Mouse (Mus musculus): ENCODE data around the gene Pparg.

Gene Pparg

GRCm38 (mm10) chr6:115360776-115361605 is at the start of gene Pparg:
Gene Pparg (plus strand): TSS chr6:115360951.
- DNase-seq (ENCODE audit: low spot score in 2 of 2), result peak; percentile 61 to 70

DNA sequence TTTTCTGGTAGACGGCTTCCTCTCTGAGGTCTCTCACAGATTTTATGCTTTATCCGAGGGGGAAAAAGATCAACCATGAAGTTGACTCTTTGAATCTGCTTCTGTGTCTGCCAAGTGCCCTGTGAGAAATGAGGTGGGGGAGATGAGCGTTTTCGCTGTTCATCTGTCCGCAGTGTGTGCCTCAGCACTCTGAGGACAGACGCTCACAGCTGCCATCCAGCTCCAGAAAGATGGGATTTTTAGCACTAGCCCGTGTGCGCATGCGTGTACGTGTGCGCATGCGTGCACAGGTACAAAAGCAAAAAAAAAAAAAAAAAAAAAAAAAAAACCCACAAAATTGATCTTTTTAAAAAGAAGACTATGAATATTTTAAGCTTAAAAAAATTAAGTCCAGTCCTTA is 48.0 kb upstream of the Pparg start:
- no peak for DNase-seq (ENCODE audit: low spot score in 2 of 2)

- DNase-seq (ENCODE audit: low spot score in 2 of 2), result no peak
Observed at GRCm38 (mm10) chr6:115313235-115313738, 47.5 kb upstream of the Pparg start.

DNA sequence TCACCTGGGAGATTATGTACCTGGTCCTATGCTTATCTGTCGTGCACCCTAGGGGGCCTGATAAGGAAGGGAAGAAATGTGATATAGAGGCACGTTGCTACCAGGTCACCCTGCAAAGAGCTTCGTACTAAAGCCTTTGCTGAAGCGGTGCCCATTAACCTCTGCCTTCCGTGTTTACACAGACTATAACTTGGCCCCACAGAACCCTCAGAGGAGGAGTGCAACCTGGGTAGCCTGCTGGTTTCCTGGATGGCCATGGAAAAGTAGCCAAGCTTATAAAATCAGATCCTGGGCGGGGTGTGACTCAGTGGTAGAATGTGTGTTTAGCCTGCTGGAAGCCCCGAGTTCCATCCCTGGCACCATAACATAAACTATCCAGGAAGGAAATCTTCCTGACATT is 46.8 kb upstream of the Pparg start:
- DNase-seq (ENCODE audit: low spot score in 2 of 2), result no peak

GRCm38 (mm10) chr6:115315770-115316169 is 45.0 kb upstream of the Pparg start:
- no peak for DNase-seq (ENCODE audit: low spot score in 2 of 2)

- DNase-seq (ENCODE audit: low spot score in 2 of 2), result peak; percentile 32 to 43
Observed at GRCm38 (mm10) chr6:115316811-115317221, 43.9 kb upstream of the Pparg start.

DNA sequence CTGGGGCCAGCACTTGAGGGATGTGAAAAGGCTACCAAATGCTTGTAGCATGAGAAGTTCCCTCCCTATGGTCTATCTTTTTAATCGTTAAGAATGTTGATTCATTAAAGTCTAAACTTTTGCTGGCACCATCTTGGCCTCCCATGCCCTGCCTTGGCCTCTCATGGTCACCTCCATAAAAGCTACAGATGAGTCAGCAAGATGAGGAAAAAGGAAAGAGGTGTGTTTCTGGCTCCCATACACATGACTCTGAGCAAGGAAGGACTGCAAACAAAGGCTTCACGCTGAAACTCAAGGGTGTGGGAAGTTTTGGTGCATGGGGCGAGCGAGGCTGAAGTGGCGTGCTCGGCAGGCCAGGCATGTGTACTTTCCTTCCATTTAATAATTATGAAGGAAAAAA is 41.9 kb upstream of the Pparg start:
- no peak for DNase-seq (ENCODE audit: low spot score in 2 of 2)

DNA sequence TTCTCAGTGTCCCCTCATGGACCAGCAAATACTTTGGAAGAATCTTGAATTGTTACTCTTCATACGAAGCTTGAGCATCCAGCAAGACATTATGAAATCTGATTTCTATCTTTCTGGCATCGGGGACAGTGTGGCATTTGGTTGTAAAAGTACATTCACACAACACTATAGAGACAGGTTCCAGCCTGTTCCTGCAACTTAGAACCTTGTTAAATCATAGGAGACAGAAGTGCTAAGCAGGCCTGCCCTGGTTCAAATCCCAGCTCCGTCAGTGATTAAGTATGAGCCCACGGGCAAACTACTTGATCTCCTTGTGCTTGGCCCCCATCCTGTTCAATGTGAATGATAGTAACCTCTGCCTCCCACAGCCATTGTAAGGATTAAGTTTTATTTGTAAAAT is 41.1 kb upstream of the Pparg start:
- DNase-seq (ENCODE audit: low spot score in 2 of 2), result no peak

DNA sequence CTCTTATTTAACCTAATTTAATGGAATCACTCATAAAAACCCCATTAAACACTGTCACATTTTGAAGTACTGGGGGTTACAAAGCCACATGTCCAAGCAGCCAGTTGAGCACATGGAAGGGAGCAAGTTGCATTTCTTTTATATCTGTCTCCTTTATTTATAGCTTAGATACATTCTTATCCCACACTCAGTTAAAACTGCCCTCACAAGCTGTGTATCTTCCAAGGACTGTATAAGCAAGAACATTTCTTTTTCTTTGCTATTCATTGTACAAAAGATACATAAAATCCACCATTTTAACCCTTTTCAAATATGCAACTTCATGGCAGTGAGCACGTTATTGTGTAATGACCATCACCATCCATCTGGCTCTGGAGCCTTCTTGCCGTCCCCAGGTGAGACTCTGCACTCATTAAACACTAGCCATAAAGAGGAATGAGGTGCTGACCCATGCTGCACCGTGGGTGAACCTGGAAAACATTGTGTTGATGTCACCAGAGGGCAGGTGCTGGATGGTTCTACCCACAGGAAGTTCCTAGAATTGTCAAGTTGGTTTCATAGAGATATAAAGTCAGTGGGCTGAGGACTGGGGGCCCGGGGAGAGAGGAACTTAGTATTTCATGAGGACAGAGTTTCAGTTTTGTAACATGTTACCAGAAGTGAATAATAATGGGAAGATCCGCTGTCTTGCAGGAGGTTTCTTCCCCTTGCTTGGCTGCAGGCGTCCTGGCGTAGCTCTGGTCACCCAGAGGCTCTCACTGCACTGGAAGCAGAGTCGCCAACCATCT is 39.6 kb upstream of the Pparg start:
- DNase-seq (ENCODE audit: low spot score in 2 of 2), result no peak

GRCm38 (mm10) chr6:115321883-115322351 is 38.8 kb upstream of the Pparg start:
- no peak for DNase-seq (ENCODE audit: low spot score in 2 of 2)

GRCm38 (mm10) chr6:115322956-115323355 is 37.8 kb upstream of the Pparg start:
- no peak for DNase-seq (ENCODE audit: low spot score in 2 of 2)

GRCm38 (mm10) chr6:115330964-115331363 is 29.8 kb upstream of the Pparg start:
- peak in 1 of 2 experiments; percentile 30 for DNase-seq (ENCODE audit: low spot score in 2 of 2)

- DNase-seq (ENCODE audit: low spot score in 2 of 2), result no peak
Observed at GRCm38 (mm10) chr6:115333099-115333694, 27.6 kb upstream of the Pparg start.

- DNase-seq (ENCODE audit: low spot score in 2 of 2), result no peak
Observed at GRCm38 (mm10) chr6:115335536-115335935, 25.2 kb upstream of the Pparg start.

DNA sequence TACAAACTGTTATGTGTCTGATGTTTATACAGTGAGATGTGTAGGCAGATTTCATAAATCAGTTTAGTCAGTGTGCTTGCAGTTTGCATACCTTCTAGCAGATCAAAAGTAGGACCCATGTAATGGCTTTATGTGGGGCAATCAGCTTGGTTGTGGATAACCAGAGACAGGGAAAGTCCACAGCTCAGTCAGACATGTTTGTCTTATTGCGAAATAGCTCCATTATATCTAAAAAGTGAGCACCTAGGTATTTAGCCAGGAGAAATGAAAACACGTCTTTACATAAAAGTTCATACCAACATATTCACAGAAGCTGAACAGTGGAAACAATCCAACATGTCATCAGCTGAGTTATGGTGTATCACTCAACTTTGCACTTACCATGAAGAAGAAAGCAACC is 20.7 kb upstream of the Pparg start:
- DNase-seq (ENCODE audit: low spot score in 2 of 2), result no peak

DNA sequence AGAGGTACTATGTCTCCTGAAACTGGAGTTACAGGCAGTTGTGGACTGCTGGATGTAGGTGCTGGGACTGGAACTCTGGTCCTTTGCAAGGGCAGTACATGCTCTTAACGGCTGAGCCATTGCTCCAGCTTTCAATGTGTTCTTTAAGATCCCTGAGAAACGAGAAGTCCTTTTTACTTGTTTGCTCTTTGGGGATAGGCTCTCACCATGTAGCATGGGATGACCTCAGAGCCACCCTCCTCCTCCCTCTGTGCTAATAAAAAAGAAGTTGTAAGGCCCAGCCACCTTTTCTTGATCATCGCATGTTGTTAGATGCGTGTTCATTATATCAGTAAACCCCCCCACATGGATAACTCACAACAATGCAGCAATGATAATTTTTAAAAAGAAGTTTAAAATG is 17.7 kb upstream of the Pparg start:
- no peak for DNase-seq (ENCODE audit: low spot score in 2 of 2)

DNA sequence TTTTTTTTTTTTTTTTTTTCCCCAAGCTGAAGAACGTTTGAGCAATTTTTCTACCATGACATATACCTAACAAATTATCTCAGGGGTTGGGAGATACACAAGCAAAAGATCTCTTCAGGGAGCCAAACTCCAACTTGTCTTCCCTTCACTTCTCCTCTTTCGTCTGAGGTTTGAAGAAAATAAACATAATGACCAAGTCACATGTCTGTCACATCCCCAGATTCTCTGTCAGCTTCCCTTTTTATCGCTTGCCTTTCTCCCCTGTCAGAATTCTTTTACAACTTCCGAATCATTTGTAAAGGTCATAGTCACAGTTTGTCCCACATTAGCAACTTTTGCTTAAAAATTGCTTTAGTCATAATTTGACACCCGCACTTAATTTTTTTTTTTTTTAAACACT is 17.2 kb upstream of the Pparg start:
- DNase-seq (ENCODE audit: low spot score in 2 of 2), result no peak

GRCm38 (mm10) chr6:115344101-115344500 is 16.6 kb upstream of the Pparg start:
- DNase-seq (ENCODE audit: low spot score in 2 of 2), result peak; percentile 17 to 31

GRCm38 (mm10) chr6:115344513-115344912 is 16.2 kb upstream of the Pparg start:
- DNase-seq (ENCODE audit: low spot score in 2 of 2), result peak in 1 of 2 experiments; percentile 10

GRCm38 (mm10) chr6:115345013-115345412 is 15.7 kb upstream of the Pparg start:
- DNase-seq (ENCODE audit: low spot score in 2 of 2), result no peak

- DNase-seq (ENCODE audit: low spot score in 2 of 2), result no peak
Observed at GRCm38 (mm10) chr6:115349641-115350464, 10.9 kb upstream of the Pparg start.

All from heart, adult 9 months (tissue).